Mouse (Mus musculus) E14TG2a.4 (cell line): ENCODE measurements around the gene Tnfsfm13.
"Not testable (repeated sequence)": the region's sequence is repeated elsewhere in the genome, so short reads cannot be mapped to it uniquely, and the experiment has no call there.

Experiments
- H3K27me3 ChIP-seq: 2 replicates; pipeline ENCODE4 v1.6.1; 2014; ENCODE audit warnings: low read length, control low read depth; ENCODE audit not compliant: insufficient read depth
- H3K36me3 ChIP-seq: 2 replicates; pipeline ENCODE4 v1.6.1; 2014; ENCODE audit warnings: low read length, control low read depth; ENCODE audit not compliant: insufficient read depth
- H3K4me1 ChIP-seq: replicated peaks from 2 replicates; pipeline ENCODE4 v1.6.1; 2014; ENCODE audit warnings: low read depth, low read length, control low read depth
- H3K4me3 ChIP-seq: replicated peaks from 2 replicates; pipeline ENCODE4 v1.5.1; 2014; ENCODE audit warnings: mild to moderate bottlenecking, low read length
- H3K9me3 ChIP-seq: 2 replicates; pipeline ENCODE4 v1.6.1; 2014; ENCODE audit warnings: low read length, control low read depth
- CTCF ChIP-seq: conservative IDR thresholded peaks from 2 replicates; pipeline ENCODE4 v1.5.1; 2014; ENCODE audit warnings: low read length
- NANOG ChIP-seq: IDR thresholded peaks from 2 replicates; pipeline ENCODE4 v1.6.1; 2014; ENCODE audit warnings: borderline replicate concordance, low read length, mixed read lengths
- POU5F1 ChIP-seq: IDR thresholded peaks from 2 replicates; pipeline ENCODE4 v1.6.1; 2014; ENCODE audit warnings: low read length, borderline replicate concordance

Tnfsfm13 gene

GRCm38 (mm10) chr11:69695361-69696181, at the start of gene Tnfsfm13, which contains the start of gene Tnfsf12:
Tnfsfm13 (minus strand) TSS chr11:69696098.
Tnfsf12 (minus strand) TSS chr11:69695849.
- H3K4me3 ChIP-seq: peak within 1 kb of the TSS; percentile 80
- no peak for TF ChIP-seq NANOG
- no peak for TF ChIP-seq CTCF
- no peak for TF ChIP-seq POU5F1
- H3K27me3 ChIP-seq: no peaks in the 10 kb centered on the region
- peaks cover 93% of the 10 kb centered on the region for H3K4me1 ChIP-seq
- peaks cover 22% of the 10 kb centered on the region for H3K36me3 ChIP-seq
- no peaks in the 10 kb centered on the region for H3K9me3 ChIP-seq

DNA sequence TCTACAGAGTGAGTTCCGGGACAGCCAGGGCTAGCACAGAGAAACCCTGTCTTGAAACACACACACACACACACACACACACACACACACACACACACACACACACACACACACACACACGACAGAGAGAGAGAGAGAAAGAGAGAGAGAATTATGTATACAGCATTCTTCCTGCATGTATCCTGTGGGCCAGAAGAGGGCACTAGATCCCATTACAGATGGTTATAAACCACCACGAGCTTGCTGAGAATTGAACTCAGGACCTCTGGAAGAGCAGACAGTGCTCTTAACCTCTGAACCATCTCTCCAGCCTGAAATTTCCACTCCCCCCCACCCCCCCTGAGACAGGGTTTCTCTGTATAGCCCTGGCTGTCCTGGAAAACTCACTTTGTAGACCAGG, 35.5 kb upstream of the Tnfsfm13 start:
- H3K27me3 ChIP-seq, H3K4me3 ChIP-seq, H3K9me3 ChIP-seq: not testable (repeated sequence)
- peaks cover 41% of the 10 kb centered on the region for H3K36me3 ChIP-seq
- TF ChIP-seq CTCF: peak; percentile 20; the same call in 1 of the 2 replicates
- peaks cover 13% of the 10 kb centered on the region for H3K4me1 ChIP-seq

DNA sequence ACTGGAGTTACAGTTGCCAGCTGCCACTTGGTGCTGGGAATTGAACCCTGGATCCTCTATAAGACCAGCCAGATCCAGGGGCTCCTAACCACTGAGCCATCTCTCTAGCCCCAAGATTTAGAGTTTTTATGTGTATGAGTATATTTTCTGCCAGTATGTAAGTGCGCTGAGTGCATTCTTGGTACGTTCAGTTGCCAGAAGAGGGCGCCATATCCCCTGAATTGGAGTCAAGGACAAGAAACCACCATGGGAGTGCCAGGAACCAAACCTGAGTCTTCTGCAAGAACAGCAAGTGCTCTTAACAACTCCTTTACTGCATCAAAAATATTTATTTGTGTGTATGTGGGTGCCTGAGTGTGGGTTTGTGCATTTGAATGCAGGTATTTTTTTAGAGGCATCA, 33.2 kb upstream of the Tnfsfm13 start:
- Histone ChIP-seq H3K4me1 (peaks cover 12% of the 10 kb centered on the region), H3K4me3 (no peak overlapping the region), H3K36me3 (peaks cover 17% of the 10 kb centered on the region), H3K27me3 (no peaks in the 10 kb centered on the region), H3K9me3 (no peaks in the 10 kb centered on the region)
- TF ChIP-seq CTCF: peak; percentile 83
- TF ChIP-seq NANOG: no peak

DNA sequence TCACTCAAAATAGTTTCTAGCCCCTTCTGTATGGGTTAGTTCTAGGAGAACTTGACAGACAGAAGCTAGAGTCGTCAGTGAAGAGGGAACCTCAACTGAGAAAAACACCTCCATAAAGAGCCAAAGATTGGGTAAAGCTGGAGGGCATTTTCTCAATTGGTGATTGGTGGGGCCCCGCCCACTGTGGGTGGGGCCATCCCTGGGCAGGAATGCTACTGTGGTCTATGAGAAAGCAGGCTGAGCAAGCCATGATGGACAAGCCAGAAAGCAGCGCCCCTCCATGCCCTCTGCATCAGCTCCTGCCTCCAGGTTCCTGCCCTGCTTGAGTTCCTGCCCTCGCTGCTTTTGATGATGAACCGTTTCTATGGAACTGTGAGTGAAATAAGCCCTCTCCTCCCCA, 30.1 kb upstream of the Tnfsfm13 start:
- peaks cover 25% of the 10 kb centered on the region for H3K4me1 ChIP-seq
- no peaks in the 10 kb centered on the region for H3K27me3 ChIP-seq
- H3K9me3 ChIP-seq: no peaks in the 10 kb centered on the region
- H3K36me3 ChIP-seq: no peaks in the 10 kb centered on the region
- TF ChIP-seq NANOG (no peak), CTCF (no peak), POU5F1 (no peak)
- 0 out of 2 replicates have a peak overlapping the region, but pooled peaks have one; percentile 17 for H3K4me3 ChIP-seq

DNA sequence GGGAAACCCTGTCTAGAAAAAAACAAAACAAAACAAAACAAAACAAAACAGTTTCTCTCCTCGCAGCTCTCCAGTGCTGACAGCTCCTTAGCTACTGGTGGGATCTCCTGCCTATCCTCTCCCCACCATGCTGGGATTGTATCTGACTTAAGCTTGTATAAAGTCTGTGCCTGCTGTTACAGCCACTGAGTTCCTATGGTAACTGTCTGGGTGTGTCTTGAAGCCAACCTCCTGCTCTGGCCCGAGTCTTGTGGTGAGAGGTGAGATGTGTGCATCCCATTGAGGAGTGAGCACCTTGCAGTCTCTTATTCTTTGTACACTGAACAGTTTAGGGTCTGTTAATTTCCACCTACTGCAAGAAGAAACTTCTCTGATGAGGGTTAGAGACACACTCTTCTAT, 27.2 kb upstream of the Tnfsfm13 start:
- Histone ChIP-seq H3K27me3 (no peaks in the 10 kb centered on the region), H3K4me1 (peaks cover 46% of the 10 kb centered on the region), H3K9me3 (no peaks in the 10 kb centered on the region), H3K4me3 (no peak overlapping the region), H3K36me3 (no peaks in the 10 kb centered on the region)
- TF ChIP-seq NANOG: no peak
- TF ChIP-seq CTCF: no peak
- no peak for TF ChIP-seq POU5F1

DNA sequence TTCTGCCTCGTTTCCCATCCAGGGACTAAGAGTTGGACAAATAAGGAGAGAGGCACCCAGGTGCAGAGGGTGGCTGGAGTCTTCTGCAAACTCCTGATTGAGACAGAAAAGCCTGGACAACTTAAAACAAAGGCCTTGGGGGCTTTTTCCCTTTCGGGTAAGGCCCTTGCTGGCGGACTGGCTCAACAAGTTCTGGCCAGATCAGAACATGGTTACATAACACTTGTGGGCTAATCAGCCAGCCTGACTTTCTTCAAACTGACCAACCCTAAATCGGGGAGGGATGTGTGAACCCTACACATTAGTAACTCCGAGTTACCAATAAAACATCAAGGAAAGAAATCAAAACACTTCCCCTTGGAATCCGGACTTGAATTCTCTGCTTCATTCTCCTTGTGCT, 25.0 kb upstream of the Tnfsfm13 start:
- no peaks in the 10 kb centered on the region for H3K27me3 ChIP-seq
- H3K4me3 ChIP-seq: no peak overlapping the region
- peaks cover 54% of the 10 kb centered on the region for H3K4me1 ChIP-seq
- TF ChIP-seq CTCF: no peak
- TF ChIP-seq NANOG: no peak
- TF ChIP-seq POU5F1: no peak
- no peaks in the 10 kb centered on the region for H3K9me3 ChIP-seq
- no peaks in the 10 kb centered on the region for H3K36me3 ChIP-seq

DNA sequence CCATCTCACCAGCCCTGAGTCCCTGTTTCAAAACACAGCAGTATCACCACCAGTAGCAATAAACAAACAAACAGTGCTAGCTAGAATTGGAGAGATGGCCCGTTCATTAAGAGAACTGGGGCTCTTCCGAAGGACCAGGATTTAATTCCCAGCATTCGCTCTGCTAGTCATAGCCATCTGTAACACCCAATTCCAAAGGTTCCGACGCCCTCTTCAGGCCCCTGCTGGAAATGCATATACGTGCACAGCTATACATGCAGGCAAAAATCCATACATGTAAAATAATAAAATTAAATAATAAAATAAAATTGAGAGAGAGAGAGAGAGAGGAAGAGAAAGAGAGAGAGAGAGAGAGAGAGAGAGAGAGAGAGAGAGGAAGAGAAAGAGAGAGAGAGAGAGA, 23.5 kb upstream of the Tnfsfm13 start:
- Histone ChIP-seq H3K4me3 (0 out of 2 replicates have a peak overlapping the region, but pooled peaks have one; percentile 2), H3K4me1 (peaks cover 64% of the 10 kb centered on the region), H3K27me3 (no peaks in the 10 kb centered on the region), H3K36me3 (no peaks in the 10 kb centered on the region), H3K9me3 (no peaks in the 10 kb centered on the region)
- peak; percentile 82 for TF ChIP-seq CTCF
- no peak for TF ChIP-seq NANOG

- H3K36me3 ChIP-seq: no peaks in the 10 kb centered on the region
- peaks cover 69% of the 10 kb centered on the region for H3K4me1 ChIP-seq
- H3K4me3 ChIP-seq: peak overlapping the region; percentile 2; the same call in 1 of the 2 replicates
- TF ChIP-seq CTCF: no peak
- no peak for TF ChIP-seq POU5F1
- TF ChIP-seq NANOG: no peak
- no peaks in the 10 kb centered on the region for H3K27me3 ChIP-seq
- no peaks in the 10 kb centered on the region for H3K9me3 ChIP-seq
Observed at GRCm38 (mm10) chr11:69718661-69719060, 22.8 kb upstream of the Tnfsfm13 start.

GRCm38 (mm10) chr11:69716953-69717352, 21.1 kb upstream of the Tnfsfm13 start:
- no peaks in the 10 kb centered on the region for H3K9me3 ChIP-seq
- H3K4me1 ChIP-seq: peaks cover 66% of the 10 kb centered on the region
- H3K27me3 ChIP-seq: no peaks in the 10 kb centered on the region
- H3K4me3 ChIP-seq: no peak overlapping the region
- H3K36me3 ChIP-seq: no peaks in the 10 kb centered on the region
- no peak for TF ChIP-seq POU5F1
- no peak for TF ChIP-seq NANOG
- TF ChIP-seq CTCF: no peak
